Mouse (Mus musculus): ENCODE results near the gene Gm13277.
"Not testable (repeated sequence)": the region's sequence is repeated elsewhere in the genome, so short reads cannot be mapped to it uniquely, and the experiment has no call there.

Gene Gm13277

GRCm38 (mm10) chr4:88788402-88788801, at the start of gene Gm13277:
TSS of gene Gm13277 (plus strand) at chr4:88788632.
- DNase-seq, result peak; percentile 76 to 81

DNA sequence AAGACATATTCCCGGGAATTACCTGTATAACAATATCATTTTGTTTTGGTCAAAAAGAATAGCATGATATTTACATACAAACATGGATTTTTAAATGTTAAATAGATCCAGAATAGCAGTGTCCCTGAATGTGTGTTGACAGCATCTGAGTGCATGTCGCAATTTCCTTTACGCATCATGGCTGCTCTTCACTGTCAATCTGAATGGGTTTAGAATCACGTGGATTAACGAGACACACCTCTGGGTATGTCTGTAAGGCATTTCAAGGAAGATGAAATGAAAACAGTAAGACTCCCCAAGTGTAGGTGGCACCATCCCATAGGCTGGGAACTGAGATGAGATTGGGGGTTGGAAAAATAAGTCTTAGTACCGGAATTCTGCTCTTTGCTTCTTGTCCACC, 49.4 kb upstream of the Gm13277 start:
- no peak for DNase-seq

- DNase-seq, result no peak
Measured at GRCm38 (mm10) chr4:88741426-88741825, 47.0 kb upstream of the Gm13277 start.

GRCm38 (mm10) chr4:88742771-88743371, 45.6 kb upstream of the Gm13277 start:
- DNase-seq, result no peak

DNA sequence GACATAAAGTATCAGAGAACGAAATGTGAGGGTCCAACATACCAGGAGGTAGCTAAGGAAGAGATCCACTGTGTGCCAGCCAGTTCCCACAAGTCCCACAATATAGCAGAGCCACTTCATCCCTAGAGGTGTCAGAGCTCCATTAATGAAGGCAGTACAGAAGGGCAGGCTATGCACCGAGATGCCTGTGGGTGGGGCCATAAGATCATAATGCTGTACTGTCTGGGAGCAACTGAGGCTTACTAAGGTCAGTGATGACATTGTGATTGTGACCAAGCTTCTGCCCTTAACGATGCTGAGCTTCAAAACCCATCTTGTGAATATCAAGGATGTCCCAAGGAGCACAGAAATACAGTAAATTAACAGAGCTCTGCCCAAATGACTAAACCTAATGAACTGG, 44.2 kb upstream of the Gm13277 start:
- DNase-seq, result no peak

- DNase-seq, result no peak
Measured at GRCm38 (mm10) chr4:88749926-88750325, 38.5 kb upstream of the Gm13277 start.

DNA sequence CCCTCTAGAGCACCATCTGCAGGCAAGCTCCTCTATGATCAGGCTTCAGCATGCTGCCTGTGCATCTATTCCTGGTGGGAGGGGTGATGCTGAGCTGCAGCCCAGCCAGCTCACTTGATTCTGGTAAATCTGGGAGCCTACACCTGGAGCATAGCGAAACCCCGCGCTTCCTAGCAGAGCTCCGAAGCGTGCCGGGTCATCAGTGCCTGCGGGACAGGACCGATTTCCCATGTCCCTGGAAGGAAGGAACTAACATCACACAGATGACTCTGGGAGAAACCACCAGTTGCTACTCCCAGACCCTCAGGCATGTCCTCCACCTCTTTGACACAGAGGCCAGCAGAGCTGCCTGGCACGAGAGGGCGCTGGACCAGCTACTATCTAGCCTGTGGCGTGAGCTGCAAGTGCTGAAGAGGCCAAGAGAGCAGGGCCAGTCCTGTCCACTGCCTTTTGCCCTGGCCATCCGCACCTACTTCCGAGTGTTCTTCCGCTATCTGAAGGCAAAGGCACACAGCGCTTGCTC, 33.6 kb upstream of the Gm13277 start, which contains the start of gene Gm13271:
Gene Gm13271, plus strand, starts transcription at position 51 of the 523 bp plus-strand sequence.
- DNase-seq, result peak; percentile 34 to 71

DNA sequence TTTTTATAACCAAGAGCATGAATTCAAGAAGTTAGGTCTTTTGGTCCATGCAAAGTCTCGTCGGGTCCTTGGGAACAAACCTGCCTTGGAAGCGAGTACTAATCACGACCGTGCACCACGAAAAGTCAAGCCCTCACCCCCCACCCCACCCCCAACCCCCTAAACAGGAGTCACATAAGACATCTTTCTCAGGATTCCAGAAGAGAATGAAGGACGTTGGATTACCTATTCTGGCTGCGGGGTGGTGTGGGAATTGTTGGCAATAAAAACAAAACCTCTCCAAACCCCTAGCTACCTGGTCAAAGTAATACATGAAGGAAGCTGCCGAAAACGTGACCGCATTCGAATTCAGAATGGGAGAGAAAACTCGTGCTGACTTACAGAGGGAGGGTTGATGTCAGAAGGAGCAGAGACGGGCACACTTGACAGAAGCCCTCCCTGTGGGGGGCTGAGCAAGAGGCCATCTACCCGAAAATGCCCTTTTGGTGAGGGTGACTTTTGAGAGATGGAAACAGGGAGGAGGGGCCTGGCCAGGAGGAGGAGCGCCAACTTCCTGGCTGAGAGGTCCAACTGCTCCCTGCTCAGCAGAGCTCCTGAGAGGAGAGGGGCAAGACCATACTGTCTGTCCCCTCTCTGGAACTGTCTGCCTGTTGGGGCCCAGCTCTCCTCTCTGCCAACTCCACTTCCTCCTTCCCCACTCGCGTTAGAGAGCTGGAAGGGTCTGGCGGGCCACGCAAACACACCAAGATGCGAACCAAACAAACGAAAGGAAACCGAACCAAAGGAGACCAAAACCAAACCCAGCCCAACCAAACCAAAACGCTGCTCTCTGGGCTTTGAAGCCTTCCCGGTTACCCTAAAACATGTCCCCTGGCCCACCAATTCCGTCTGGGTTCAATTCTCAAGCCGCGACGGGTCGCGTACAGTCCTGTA, 31.6 kb upstream of the Gm13277 start:
- peak in 1 of 2 experiments; percentile 41 for DNase-seq

DNA sequence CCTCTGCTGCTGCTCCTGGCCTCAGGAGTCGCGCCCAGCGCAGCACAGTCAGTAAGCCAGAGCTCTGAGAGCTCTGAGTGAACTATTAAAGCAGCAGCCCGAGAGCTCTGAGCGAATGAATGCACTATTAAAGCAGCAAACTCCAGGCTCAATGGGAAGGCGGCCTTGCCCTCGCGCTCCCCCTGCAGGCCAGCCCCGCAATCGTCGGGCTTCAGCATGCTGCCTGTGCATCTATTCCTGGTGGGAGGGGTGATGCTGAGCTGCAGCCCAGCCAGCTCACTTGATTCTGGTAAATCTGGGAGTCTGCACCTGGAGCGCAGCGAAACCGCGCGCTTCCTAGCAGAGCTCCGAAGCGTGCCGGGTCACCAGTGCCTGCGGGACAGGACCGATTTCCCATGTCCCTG, 30.8 kb upstream of the Gm13277 start:
- peak; percentile 86 to 89 for DNase-seq

- DNase-seq, result not testable (repeated sequence)
Measured at GRCm38 (mm10) chr4:88758751-88759150, 29.7 kb upstream of the Gm13277 start.

- DNase-seq, result peak; percentile 50 to 59
Measured at GRCm38 (mm10) chr4:88759610-88760268, 28.7 kb upstream of the Gm13277 start, which contains the start of gene Gm13283. TSS of gene Gm13283 (plus strand) at chr4:88760119.

DNA sequence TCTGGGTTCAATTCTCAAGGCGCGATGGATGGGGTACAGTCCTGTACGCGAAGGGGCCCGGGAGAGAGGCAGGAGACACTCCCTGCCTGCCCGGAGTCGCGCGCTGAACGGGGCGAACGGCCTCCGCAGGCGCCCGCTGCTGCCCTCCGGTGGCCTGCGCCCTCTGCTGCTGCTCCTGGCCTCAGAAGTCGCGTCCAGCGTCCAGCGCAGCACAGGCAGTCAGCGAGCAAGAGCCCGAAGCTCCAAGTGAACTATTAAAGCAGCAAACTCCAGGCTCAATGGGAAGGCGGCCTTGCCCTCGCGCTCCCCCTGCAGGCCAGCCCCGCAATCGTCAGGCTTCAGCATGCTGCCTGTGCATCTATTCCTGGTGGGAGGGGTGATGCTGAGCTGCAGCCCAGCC, 28.0 kb upstream of the Gm13277 start:
- DNase-seq, result peak; percentile 78 to 91

DNA sequence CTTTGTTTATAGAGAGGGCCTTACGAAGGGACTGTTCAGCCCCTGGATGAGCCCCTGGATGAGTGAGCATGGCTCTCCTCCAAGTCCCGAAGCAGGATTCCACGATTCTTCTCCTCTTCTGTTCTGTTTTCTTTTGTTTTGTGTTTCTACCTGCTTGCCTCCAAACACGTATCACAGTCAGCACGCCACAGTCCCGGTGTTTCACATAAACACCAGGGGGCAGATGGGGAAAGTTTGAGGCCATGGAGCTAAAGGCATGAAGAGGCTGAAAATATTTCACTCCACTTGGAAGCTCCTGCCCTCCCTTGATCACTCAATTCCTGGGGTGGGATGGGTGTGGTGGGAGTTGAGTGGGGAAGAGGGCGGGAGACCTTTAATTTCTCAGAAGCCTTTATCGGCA, 26.7 kb upstream of the Gm13277 start:
- peak; percentile 55 to 75 for DNase-seq

GRCm38 (mm10) chr4:88762341-88762740, 26.1 kb upstream of the Gm13277 start:
- DNase-seq, result peak in 1 of 2 experiments; percentile 45

- peak; percentile 68 to 88 for DNase-seq
Measured at GRCm38 (mm10) chr4:88763384-88764018, 24.9 kb upstream of the Gm13277 start.

GRCm38 (mm10) chr4:88773534-88773933, 14.9 kb upstream of the Gm13277 start, which contains the start of gene Gm13290:
TSS of gene Gm13290 (plus strand) at chr4:88773834.
- not testable (repeated sequence) for DNase-seq

DNA sequence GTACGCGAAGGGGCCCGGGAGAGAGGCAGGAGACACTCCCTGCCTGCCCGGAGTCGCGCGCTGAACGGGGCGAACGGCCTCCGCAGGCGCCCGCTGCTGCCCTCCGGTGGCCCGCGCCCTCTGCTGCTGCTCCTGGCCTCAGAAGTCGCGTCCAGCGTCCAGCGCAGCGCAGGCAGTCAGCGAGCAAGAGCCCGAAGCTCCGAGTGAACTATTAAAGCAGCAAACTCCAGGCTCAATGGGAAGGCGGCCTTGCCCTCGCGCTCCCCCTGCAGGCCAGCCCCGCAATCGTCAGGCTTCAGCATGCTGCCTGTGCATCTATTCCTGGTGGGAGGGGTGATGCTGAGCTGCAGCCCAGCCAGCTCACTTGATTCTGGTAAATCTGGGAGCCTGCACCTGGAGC, 11.8 kb upstream of the Gm13277 start, which contains the start of gene Gm13289:
Gene Gm13289, plus strand, starts transcription at position 301 of the 400 bp plus-strand sequence.
- DNase-seq, result not testable (repeated sequence)

DNA sequence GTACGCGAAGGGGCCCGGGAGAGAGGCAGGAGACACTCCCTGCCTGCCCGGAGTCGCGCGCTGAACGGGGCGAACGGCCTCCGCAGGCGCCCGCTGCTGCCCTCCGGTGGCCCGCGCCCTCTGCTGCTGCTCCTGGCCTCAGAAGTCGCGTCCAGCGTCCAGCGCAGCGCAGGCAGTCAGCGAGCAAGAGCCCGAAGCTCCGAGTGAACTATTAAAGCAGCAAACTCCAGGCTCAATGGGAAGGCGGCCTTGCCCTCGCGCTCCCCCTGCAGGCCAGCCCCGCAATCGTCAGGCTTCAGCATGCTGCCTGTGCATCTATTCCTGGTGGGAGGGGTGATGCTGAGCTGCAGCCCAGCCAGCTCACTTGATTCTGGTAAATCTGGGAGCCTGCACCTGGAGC, 8.9 kb upstream of the Gm13277 start, which contains the start of gene Gm13272:
Gene Gm13272, plus strand, starts transcription at position 301 of the 400 bp plus-strand sequence.
- not testable (repeated sequence) for DNase-seq

GRCm38 (mm10) chr4:88780320-88780719, 8.1 kb upstream of the Gm13277 start:
- peak in 1 of 2 experiments; percentile 30 for DNase-seq

GRCm38 (mm10) chr4:88781831-88782230, 6.6 kb upstream of the Gm13277 start, which contains the start of gene Ifnz:
TSS of gene Ifnz (plus strand) at chr4:88782131.
- DNase-seq, result not testable (repeated sequence)

GRCm38 (mm10) chr4:88782335-88782734, 6.1 kb upstream of the Gm13277 start:
- DNase-seq, result peak in 1 of 2 experiments; percentile 45

GRCm38 (mm10) chr4:88785409-88785808, 3.0 kb upstream of the Gm13277 start, which contains the start of gene Gm13276:
TSS of gene Gm13276 (plus strand) at chr4:88785709.
- not testable (repeated sequence) for DNase-seq
